Mouse (Mus musculus): ENCODE measurements at regions not wholly inside any gene's neighbourhood (a gene's known extent, or its start where the extent isn't known, plus 50 kb on each side); places are given as distances from the start of the nearest gene placed in this dataset.

DNA sequence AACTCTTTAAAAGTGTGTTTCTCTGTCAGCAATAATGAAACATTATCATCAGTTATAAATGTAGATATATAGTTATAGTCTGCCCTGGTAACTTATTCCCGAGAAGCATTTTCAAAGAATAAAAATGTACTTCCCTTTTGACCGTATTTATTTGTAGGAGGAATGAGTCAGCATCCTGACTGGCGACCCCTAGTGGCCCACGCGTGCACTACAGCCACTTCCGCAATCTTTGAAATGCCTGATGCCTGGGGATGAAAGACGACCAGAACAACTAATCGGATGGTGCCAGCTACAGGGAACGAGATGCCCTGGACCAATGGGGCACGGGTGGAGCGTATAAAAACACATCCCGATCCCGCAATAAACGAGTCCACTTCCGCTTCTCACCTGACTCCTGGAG, 60.6 kb upstream of the Igfbp7 start:
- TF ChIP-seq NELFE (IDR thresholded peaks at IDR 0.05; ENCODE audit: low read depth, low read length): no peak; the same call in 1 of the 2 replicates
- no peak for TF ChIP-seq ETS1 (conservative IDR thresholded peaks at IDR 0.05; ENCODE audit: low read depth, low read length)
- TF ChIP-seq JUN (IDR thresholded peaks at IDR 0.05; ENCODE audit: insufficient read depth, low read depth, low read length): peak; percentile 75
- TF ChIP-seq ZNF384 (IDR thresholded peaks at IDR 0.05; ENCODE audit: low read depth, low read length): no peak
- TF ChIP-seq HCFC1 (IDR thresholded peaks at IDR 0.05; ENCODE audit: low read depth, low read length): no peak
- no peak for TF ChIP-seq ZKSCAN1 (IDR thresholded peaks at IDR 0.05; ENCODE audit: borderline replicate concordance, low read depth, low read length)
- peak; percentile 47 for TF ChIP-seq SMC3 (IDR thresholded peaks at IDR 0.05; ENCODE audit: low read depth, low read length)
- TF ChIP-seq UBTF (IDR thresholded peaks at IDR 0.05; ENCODE audit: low read depth, low read length): no peak
- TF ChIP-seq CHD1 (IDR thresholded peaks at IDR 0.05; ENCODE audit: low read depth, low read length): no peak
- TF ChIP-seq E2F4 (IDR thresholded peaks at IDR 0.05; ENCODE audit: insufficient replicate concordance, low read depth, low read length): no peak
- no peak for TF ChIP-seq ZC3H11A (IDR thresholded peaks at IDR 0.05; ENCODE audit: low read depth, low read length)
- TF ChIP-seq TBP (conservative IDR thresholded peaks at IDR 0.05; ENCODE audit: low read depth, low read length): 0 out of 2 replicates have a peak, but pooled peaks have one; percentile 51
- no peak; the same call in 1 of the 2 replicates for TF ChIP-seq RAD21 (IDR thresholded peaks at IDR 0.05; ENCODE audit: low read depth, low read length)
- TF ChIP-seq PAX5 (IDR thresholded peaks at IDR 0.05; ENCODE audit: low read length): no peak
- peak; percentile 82 to 93 for TF ChIP-seq CTCF (conservative IDR thresholded peaks at IDR 0.05 in 1 of 2, IDR thresholded peaks at IDR 0.05 in 1 of 2; ENCODE audit: low read depth in 2 of 2, low read length in 2 of 2)
- TF ChIP-seq EP300 (IDR thresholded peaks at IDR 0.05; ENCODE audit: low read length): peak; percentile 44
- no peak for TF ChIP-seq KAT2A (IDR thresholded peaks at IDR 0.05; ENCODE audit: insufficient replicate concordance, low read length)
- 0 out of 2 replicates have a peak, but pooled peaks have one; percentile 7 for TF ChIP-seq BHLHE40 (IDR thresholded peaks at IDR 0.05; ENCODE audit: low read depth, low read length)
- TF ChIP-seq TCF12 (IDR thresholded peaks at IDR 0.05; ENCODE audit: low read depth, low read length): no peak
- TF ChIP-seq POLR2AphosphoS2 (IDR thresholded peaks at IDR 0.05; ENCODE audit: low read depth, low read length): no peak
- TF ChIP-seq SIN3A (IDR thresholded peaks at IDR 0.05; ENCODE audit: low read length): no peak
- no peak for TF ChIP-seq USF1 (IDR thresholded peaks at IDR 0.05; ENCODE audit: low read depth, low read length)
- peak; percentile 85 for TF ChIP-seq JUND (conservative IDR thresholded peaks at IDR 0.05; ENCODE audit: low read depth, low read length)
- no peak for TF ChIP-seq POLR2A (IDR thresholded peaks at IDR 0.05; ENCODE audit: low read depth, low read length)
- peak; percentile 37; the same call in 1 of the 2 replicates for TF ChIP-seq MEF2A (IDR thresholded peaks at IDR 0.05; ENCODE audit: borderline replicate concordance, low read depth, low read length)
- TF ChIP-seq MXI1 (IDR thresholded peaks at IDR 0.05; ENCODE audit: low read depth, low read length): no peak
- no peak for TF ChIP-seq ZMIZ1 (IDR thresholded peaks at IDR 0.05; ENCODE audit: low read depth, low read length)
- TF ChIP-seq MYC (IDR thresholded peaks at IDR 0.05; ENCODE audit: low read depth, low read length): no peak
- peak; percentile 94 for TF ChIP-seq ELF1 (IDR thresholded peaks at IDR 0.05; ENCODE audit: low read depth, low read length)
- TF ChIP-seq MAX (IDR thresholded peaks at IDR 0.05; ENCODE audit: low read length): no peak
- peak; percentile 63 for TF ChIP-seq IRF4 (IDR thresholded peaks at IDR 0.05; ENCODE audit: low read depth, low read length)
- no peak for TF ChIP-seq NRF1 (IDR thresholded peaks at IDR 0.05; ENCODE audit: low read depth, low read length)
- no peak for TF ChIP-seq MAZ (IDR thresholded peaks at IDR 0.05; ENCODE audit: low read depth, low read length)
- no peak for TF ChIP-seq GABPA (IDR thresholded peaks at IDR 0.05; ENCODE audit: insufficient replicate concordance, low read depth, low read length)
- no peak for TF ChIP-seq RCOR1 (conservative IDR thresholded peaks at IDR 0.05; ENCODE audit: low read depth, low read length)
- peak; percentile 96 for TF ChIP-seq MAFK (IDR thresholded peaks at IDR 0.05; ENCODE audit: insufficient replicate concordance, low read length)
- no peak for TF ChIP-seq CHD2 (IDR thresholded peaks at IDR 0.05; ENCODE audit: low read length)
- TF ChIP-seq USF2 (conservative IDR thresholded peaks at IDR 0.05; ENCODE audit: low read depth, low read length): no peak
- dilution Hi-C loops (cut with MboI; ENCODE audit: extremely low pct_ligation_motif_present, extremely low pct_unique_long_range_greater_than_20kb, low sequenced_read_pairs): no loop called here
- in situ Hi-C loops (cut with MboI; ENCODE audit: low pct_ligation_motif_present, low pct_unique_long_range_greater_than_20kb, low sequenced_read_pairs): loop anchor here (25.0 kb wide), 1 partner anchor 344 kb away; no protein-coding TSS in a partner anchor

More for the DNA sequence above, 60.6 kb upstream of the Igfbp7 start:
- no peak overlapping the region for H3K9ac ChIP-seq (ENCODE audit: insufficient read depth, low read depth)
- no peaks in the 10 kb centered on the region for H3K27me3 ChIP-seq (replicated peaks)
- H3K9me3 ChIP-seq (replicated peaks; ENCODE audit: low read length): no peaks in the 10 kb centered on the region
- H3K4me3 ChIP-seq (replicated peaks in 1 of 3; ENCODE audit: low read depth in 2 of 3, low read length in 2 of 3, poor library complexity in 1 of 3): no peak overlapping the region
- H3K27ac ChIP-seq (ENCODE audit: insufficient read depth, low read depth): no peak overlapping the region
- peak; percentile 67 for DNase-seq (ENCODE audit: extremely low read depth)
- H3K79me2 ChIP-seq (replicated peaks; ENCODE audit: control insufficient read depth, extremely low read depth, insufficient read depth, poor library complexity, severe bottlenecking): no peaks in the 10 kb centered on the region
- H3K4me1 ChIP-seq (ENCODE audit: control insufficient read depth in 1 of 2, insufficient read depth in 2 of 2): peaks cover 5 to 17% of the 10 kb centered on the region in 2 experiments; a peak in 2 of 4 replicates
- H3K4me2 ChIP-seq (ENCODE audit: insufficient read depth, low read depth, poor library complexity, severe bottlenecking): no peak overlapping the region; the same call in 1 of the 2 replicates
- H3K36me3 ChIP-seq (replicated peaks in 1 of 2; ENCODE audit: control insufficient read depth in 1 of 2, insufficient read depth in 1 of 2, low read length in 1 of 2): no peaks in the 10 kb centered on the region
